Mouse (Mus musculus) neural tube, embryonic 13.5 days (tissue): Measurements from ENCODE around the gene Hdac7. TPM values are rescaled to one million over a fixed set of nuclear protein-coding genes. Genes with fewer than 3 reads are reported as not detected.

ENCODE experiments used
- ATAC-seq: fragments of 200-750 bp; cut with Nextera tagmentation; 2 replicates; pipeline ENCODE4 v1.8.0; 2017; ENCODE audit warnings: low read depth, mild to moderate bottlenecking, moderate TSS enrichment, moderate library complexity
- H3K27ac ChIP-seq: fragments of 300-500 bp; sonication (generic); replicated peaks from 2 replicates; pipeline ENCODE4 v1.5.1; 2015; ENCODE audit warnings: moderate library complexity, mild to moderate bottlenecking, inconsistent platforms
- H3K27me3 ChIP-seq: fragments of 300-500 bp; sonication (generic); 2 replicates; pipeline ENCODE4 v1.6.1; 2015; ENCODE audit warnings: mild to moderate bottlenecking, inconsistent platforms
- H3K36me3 ChIP-seq: fragments of 300-500 bp; sonication (generic); 2 replicates; pipeline ENCODE4 v1.6.1; 2015; ENCODE audit warnings: mild to moderate bottlenecking, inconsistent platforms
- H3K4me1 ChIP-seq: fragments of 300-500 bp; sonication (generic); replicated peaks from 2 replicates; pipeline ENCODE4 v1.6.1; 2015; ENCODE audit warnings: inconsistent platforms
- H3K4me2 ChIP-seq: fragments of 300-500 bp; sonication (generic); 2 replicates; pipeline ENCODE4 v1.6.1; 2015; ENCODE audit warnings: inconsistent platforms, mild to moderate bottlenecking, moderate library complexity
- H3K4me3 ChIP-seq: fragments of 300-500 bp; sonication (generic); 2 replicates; pipeline ENCODE4 v1.5.1; 2015; ENCODE audit warnings: mild to moderate bottlenecking, inconsistent platforms
- H3K9ac ChIP-seq: fragments of 300-500 bp; sonication (generic); 2 replicates; pipeline ENCODE4 v1.6.1; 2015; ENCODE audit warnings: moderate library complexity, mild to moderate bottlenecking, inconsistent platforms
- H3K9me3 ChIP-seq: fragments of 300-500 bp; sonication (generic); 2 replicates; pipeline ENCODE4 v1.6.1; 2016; ENCODE audit warnings: inconsistent platforms
- WGBS: fragments of 180-500 bp; shearing (Covaris S2); methylation state at CpG from one replicate; pipeline ENCODE4 v1.1.7; 2015; 5-methylcytosine and 5-hydroxymethylcytosine counted together
- polyA plus RNA-seq: library from polyadenylated mRNA; unstranded; fragments of >200 nt; fragmentation: Nextera tagmentation; extraction: Ambion mirVana; gene quantifications from 2 replicates; pipeline ENCODE4 v1.2.1, GENCODE M21; 2015

Hdac7 gene
- polyA plus RNA-seq, 1 experiment from 2014 or later = 24.9 TPM

DNA sequence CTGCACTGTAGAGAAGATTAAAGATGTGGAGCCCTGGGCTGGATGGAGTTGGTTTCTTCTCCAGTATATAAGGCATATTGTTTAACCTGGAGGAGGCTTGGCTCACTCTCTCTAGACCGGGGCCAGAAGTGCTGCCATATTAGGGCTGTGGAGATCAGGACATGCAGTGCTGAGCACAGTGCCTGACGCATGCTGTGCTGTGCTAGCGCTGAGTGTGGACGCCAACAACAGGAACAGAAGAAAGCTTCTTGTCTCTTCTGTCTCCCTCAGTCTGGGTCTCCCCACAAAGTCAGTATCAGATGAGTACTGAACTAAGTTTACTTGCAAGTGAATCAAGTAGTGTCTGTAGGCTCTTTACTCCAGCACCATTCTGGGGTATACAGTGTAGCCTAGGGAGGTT, 4.8 kb downstream of the Hdac7 start:
- ATAC-seq = no peak
- H3K36me3 ChIP-seq = no peaks in the 10 kb centered on the region
- WGBS = 77% methylated on average over 4 of the region's 4 CpGs
- H3K9me3 ChIP-seq = no peaks in the 10 kb centered on the region
- no peak overlapping the region for H3K9ac ChIP-seq
- H3K27me3 ChIP-seq = no peaks in the 10 kb centered on the region
- H3K4me1 ChIP-seq = peaks cover 18% of the 10 kb centered on the region
- H3K4me3 ChIP-seq = no peak overlapping the region
- H3K27ac ChIP-seq = peak overlapping the region; percentile 19; the same call in 1 of the 2 replicates
- no peak overlapping the region for H3K4me2 ChIP-seq

DNA sequence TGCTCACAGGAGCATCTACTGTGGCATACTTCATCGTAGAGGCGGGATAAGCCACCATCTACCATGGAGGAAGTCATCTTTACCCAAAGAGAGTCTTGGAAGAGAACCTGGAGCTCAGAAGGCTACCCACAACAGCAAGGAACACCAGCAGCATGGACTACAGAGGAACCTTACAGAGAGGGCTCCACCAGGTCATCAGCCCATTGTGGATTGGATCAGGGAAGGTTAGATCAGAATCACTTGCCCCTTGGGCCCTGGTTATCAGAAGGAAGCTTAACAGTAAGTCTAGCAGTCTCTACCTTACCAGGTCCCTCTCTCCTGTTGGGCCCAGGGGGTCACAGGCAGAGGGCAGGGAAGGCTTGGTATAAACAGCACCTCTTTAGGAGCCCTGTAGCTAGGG, 5.3 kb downstream of the Hdac7 start:
- 89% methylated on average over 2 of the region's 2 CpGs for WGBS
- ATAC-seq = no peak
- H3K4me3 ChIP-seq = no peak overlapping the region
- H3K9me3 ChIP-seq = no peaks in the 10 kb centered on the region
- no peak overlapping the region for H3K27ac ChIP-seq
- no peak overlapping the region for H3K4me2 ChIP-seq
- no peak overlapping the region for H3K9ac ChIP-seq
- peaks cover 18% of the 10 kb centered on the region for H3K4me1 ChIP-seq
- H3K36me3 ChIP-seq = no peaks in the 10 kb centered on the region
- no peaks in the 10 kb centered on the region for H3K27me3 ChIP-seq

DNA sequence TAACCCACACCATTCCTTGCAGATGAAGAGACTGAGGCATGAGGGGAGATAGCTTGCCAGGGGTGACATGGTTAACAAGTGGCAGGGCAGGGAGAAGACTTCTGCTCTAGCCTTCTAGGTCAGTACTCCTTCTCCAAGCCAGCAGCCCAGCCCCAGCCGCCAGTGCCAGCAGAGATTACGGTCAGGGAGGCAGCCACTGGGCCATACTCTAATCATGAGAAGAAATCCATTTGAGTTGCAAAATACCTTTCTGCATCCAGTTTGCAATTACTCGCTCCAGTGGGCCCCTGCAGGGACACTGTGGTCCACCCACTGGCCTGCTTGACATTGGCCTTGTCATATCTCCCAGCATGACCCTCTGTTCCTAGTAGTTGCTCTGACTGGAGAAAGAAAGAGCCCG, 5.9 kb downstream of the Hdac7 start:
- Histone ChIP-seq H3K9ac (no peak overlapping the region), H3K4me1 (peaks cover 19% of the 10 kb centered on the region), H3K36me3 (no peaks in the 10 kb centered on the region), H3K4me3 (no peak overlapping the region), H3K27ac (no peak overlapping the region), H3K27me3 (no peaks in the 10 kb centered on the region), H3K9me3 (no peaks in the 10 kb centered on the region), H3K4me2 (no peak overlapping the region)
- 77% methylated on average over 4 of the region's 4 CpGs for WGBS
- ATAC-seq = no peak

DNA sequence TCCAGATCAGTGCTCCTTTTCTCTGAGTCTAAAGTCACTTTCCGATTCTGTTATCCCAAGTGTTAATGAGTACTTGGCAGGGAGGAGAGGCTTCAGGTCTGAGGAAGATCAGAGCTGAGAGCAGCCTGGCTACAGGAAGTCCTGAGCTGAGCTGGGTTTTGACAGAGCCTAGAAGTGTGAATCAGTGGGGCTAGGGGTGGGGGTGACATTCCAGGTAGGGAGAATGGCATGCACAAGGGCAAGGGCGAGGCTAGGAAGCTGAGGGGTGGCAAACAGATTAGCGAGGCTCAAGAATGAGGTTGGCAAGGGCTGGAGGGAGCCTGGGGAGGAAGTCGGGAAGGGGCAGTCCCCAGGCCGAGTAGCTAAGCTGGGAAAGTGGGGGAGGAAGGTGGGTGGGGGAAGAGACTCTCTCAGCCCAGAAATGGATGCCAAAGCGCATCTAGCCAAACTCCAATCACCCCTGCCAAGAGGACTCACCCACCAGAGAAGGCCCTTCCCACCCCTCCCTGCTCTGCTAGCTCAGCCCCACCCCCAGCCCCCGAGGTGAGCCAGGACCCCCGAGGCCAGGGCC, 6.7 kb downstream of the Hdac7 start:
- H3K9ac ChIP-seq = no peak overlapping the region
- no peak overlapping the region for H3K27ac ChIP-seq
- 24% methylated on average over 8 of the region's 8 CpGs for WGBS
- H3K27me3 ChIP-seq = no peaks in the 10 kb centered on the region; the same call in 1 of the 2 replicates
- no peaks in the 10 kb centered on the region for H3K36me3 ChIP-seq
- no peak overlapping the region for H3K4me3 ChIP-seq
- no peaks in the 10 kb centered on the region for H3K9me3 ChIP-seq
- no peak for ATAC-seq
- H3K4me2 ChIP-seq = no peak overlapping the region
- H3K4me1 ChIP-seq = peaks cover 26% of the 10 kb centered on the region

DNA sequence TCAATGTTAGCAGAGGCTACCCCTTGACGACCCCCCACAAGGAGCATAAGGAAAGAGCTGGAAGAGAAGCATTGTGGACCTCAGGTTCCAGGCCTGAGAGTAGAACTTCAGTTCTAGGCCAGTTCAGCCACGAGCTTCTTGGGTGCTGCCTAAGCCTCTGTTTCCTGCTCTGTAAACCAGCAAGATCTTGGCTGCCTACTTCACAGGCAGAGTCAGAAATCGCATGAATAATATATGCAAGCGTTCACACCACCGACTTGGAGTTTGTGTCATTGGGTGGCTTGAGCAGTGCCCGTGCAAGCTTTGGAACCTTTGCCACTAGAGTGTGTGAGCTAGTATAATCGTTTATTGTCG, 7.4 kb downstream of the Hdac7 start:
- no peak for ATAC-seq
- WGBS = 75% methylated on average over 8 of the region's 8 CpGs

DNA sequence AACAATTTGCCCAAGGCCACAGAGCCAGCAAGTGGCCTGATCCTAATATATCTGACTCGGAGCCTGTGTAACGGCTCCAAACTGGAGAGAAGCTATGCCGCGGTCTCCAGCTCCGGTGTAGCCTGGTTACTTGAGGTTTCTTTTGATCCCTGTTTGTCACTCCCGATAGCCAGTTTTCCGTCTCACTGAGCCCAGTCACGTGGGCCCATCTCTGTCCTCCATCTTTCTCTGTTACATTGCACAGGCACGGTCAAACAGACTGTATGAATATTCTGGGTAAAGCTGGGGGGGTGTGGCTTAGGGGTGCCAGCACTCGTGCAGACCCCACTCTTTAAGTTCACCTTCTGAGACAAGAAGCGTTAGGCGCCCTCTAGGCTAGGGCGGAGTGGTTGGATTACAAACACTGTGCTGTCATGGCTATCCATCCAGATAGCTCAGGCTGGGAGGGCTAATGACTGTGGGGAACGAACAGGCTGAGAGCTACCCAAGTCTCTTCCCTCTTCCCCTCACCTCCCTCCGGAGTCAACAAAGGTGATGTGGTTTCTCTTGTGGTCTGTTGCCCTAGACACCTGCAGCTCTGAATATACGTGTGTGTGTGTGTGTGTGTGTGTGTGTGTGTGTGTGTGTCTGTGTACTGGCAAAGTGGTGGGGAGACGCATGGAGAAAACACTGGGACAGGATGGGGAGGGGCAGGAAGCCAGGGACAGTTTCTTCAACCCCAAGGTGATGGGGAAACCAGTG, 8.0 kb downstream of the Hdac7 start:
- 59% methylated on average over 17 of the region's 17 CpGs for WGBS
- ATAC-seq = no peak
- H3K27ac ChIP-seq = no peak overlapping the region
- no peak overlapping the region for H3K4me3 ChIP-seq
- no peak overlapping the region for H3K4me2 ChIP-seq
- H3K9ac ChIP-seq = no peak overlapping the region
- H3K27me3 ChIP-seq = no peaks in the 10 kb centered on the region; the same call in 1 of the 2 replicates
- peaks cover 36% of the 10 kb centered on the region for H3K4me1 ChIP-seq
- H3K36me3 ChIP-seq = no peaks in the 10 kb centered on the region
- H3K9me3 ChIP-seq = no peaks in the 10 kb centered on the region

More for the DNA sequence above, 7.4 kb downstream of the Hdac7 start:
- no peaks in the 10 kb centered on the region for H3K9me3 ChIP-seq
- H3K27ac ChIP-seq = no peak overlapping the region
- no peak overlapping the region for H3K4me3 ChIP-seq
- no peak overlapping the region for H3K4me2 ChIP-seq
- H3K4me1 ChIP-seq = peaks cover 33% of the 10 kb centered on the region
- H3K27me3 ChIP-seq = no peaks in the 10 kb centered on the region; the same call in 1 of the 2 replicates
- no peak overlapping the region for H3K9ac ChIP-seq
- H3K36me3 ChIP-seq = no peaks in the 10 kb centered on the region

DNA sequence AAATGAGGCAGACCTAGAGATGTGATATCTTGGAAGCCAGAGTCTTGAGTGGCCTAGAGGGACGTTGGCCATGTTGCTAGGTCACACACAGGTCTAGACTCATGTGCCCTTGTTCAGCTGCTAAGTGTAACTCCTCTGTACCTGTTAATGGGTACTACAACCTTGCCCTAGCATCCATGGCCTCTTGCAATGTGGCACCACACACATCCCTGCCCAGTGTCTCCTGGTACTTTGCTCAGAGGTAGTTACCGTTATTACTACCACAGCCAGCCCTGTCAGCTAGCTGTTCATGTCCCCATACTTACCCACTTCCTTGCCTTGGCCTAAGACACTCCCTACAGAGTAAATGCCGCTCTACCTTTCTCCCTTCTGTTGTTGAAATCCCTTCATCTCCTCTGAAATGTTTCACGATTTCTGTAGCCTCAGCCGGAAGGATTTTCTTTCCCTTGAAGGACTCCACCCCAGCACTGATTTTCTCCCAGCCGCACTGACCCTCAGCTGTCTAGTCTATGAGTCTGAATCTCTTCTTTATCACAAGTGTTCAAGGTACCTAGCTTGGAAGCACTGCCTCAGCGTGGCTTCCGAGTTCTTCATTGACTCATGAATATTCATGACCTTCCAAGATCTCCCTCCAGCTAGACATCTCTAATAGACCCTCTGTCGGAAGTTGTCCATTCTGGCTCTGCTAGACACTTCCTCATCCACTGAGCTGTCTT, 11.4 kb downstream of the Hdac7 start:
- no peaks in the 10 kb centered on the region; the same call in 1 of the 2 replicates for H3K27me3 ChIP-seq
- ATAC-seq = no peak
- H3K4me3 ChIP-seq = no peak overlapping the region
- H3K9me3 ChIP-seq = no peaks in the 10 kb centered on the region
- 54% methylated on average over 9 of the region's 9 CpGs for WGBS
- peaks cover 53% of the 10 kb centered on the region for H3K4me1 ChIP-seq
- H3K36me3 ChIP-seq = no peaks in the 10 kb centered on the region
- no peak overlapping the region for H3K9ac ChIP-seq
- peak overlapping the region; percentile 93; the same call in 1 of the 2 replicates for H3K27ac ChIP-seq
- H3K4me2 ChIP-seq = no peak overlapping the region

DNA sequence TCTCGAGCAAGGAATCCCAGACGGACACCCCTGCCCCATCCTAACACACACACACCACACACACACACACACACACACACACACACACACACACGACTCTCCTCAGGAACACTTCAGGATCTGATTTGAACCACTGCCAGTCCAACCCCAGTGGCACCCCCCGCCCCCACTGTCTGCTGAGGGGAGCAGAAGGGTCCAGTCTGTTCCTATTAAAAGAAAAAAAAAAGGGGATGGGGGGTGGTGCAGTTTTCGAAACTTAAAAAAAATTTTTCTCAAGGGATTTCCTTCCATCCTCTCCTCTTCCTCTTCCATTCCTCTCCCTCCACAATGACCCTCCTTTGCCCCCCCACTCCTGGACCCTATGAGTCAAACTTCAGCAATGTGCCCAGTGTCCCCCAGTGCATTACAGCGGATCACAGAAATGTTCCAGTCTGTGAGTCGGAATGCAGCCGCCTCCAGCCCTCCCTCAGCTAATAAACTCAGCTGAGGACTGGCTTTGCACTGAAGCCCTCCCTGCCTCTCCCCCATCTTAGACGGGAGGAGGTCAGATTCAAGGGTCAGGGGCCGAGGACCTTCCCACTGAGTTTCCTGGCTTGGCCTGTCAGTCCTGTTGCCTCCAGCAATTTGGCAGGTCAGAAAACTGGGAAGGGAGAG, 12.2 kb downstream of the Hdac7 start:
- 12% methylated on average over 10 of the region's 10 CpGs for WGBS
- Histone ChIP-seq H3K9me3 (no peaks in the 10 kb centered on the region), H3K4me1 (peaks cover 52% of the 10 kb centered on the region), H3K4me3 (peak overlapping the region; percentile 83), H3K27me3 (no peaks in the 10 kb centered on the region; the same call in 1 of the 2 replicates), H3K27ac (peak overlapping the region; percentile 93), H3K9ac (peak overlapping the region; percentile 100), H3K36me3 (no peaks in the 10 kb centered on the region), H3K4me2 (peak overlapping the region; percentile 73)
- no peak; the same call in 1 of the 2 replicates for ATAC-seq

DNA sequence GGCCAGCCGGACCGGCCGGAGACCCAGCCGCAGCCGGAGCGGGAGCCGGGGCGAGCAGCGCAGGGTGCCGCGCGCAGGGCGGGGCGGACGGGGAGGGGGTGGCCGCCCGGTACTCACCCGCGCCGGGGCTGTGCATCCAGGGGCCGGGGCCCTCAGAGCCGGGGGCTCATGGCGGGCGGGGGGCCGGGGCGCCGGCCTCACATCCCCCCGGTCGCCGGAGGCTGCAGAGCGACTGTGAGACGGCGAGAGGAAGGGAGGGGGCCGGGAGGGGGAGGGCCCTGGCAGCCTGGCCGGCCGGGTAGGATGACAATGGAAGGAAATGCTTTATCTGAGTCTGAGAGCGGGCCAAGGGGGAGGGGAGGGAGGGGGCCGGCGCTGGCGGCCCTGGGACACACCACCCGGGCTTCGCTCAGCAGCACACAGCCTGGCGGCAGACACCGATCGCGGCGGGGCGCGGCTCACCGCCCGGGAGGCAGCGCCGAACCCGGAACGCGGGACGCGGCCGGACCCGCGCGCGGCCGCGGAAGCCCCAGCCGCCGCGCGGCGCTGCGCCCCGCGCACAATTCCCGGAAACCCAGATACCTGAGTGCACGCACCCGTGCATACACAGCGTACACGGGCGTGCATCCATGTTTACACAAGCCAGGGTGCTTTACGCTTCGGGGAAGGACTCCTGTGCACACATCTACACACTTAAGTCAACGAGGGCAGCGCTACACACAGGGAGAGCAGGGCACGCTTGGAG, 12.9 kb downstream of the Hdac7 start:
- peak overlapping the region; percentile 100 for H3K9ac ChIP-seq
- peaks cover 59% of the 10 kb centered on the region for H3K4me1 ChIP-seq
- no peaks in the 10 kb centered on the region for H3K36me3 ChIP-seq
- H3K27ac ChIP-seq = peak overlapping the region; percentile 93
- under 1% methylated on average over 75 of the region's 84 CpGs for WGBS
- no peaks in the 10 kb centered on the region; the same call in 1 of the 2 replicates for H3K27me3 ChIP-seq
- peak; percentile 86 for ATAC-seq
- H3K4me3 ChIP-seq = peak overlapping the region; percentile 83
- peak overlapping the region; percentile 73 for H3K4me2 ChIP-seq
- H3K9me3 ChIP-seq = no peaks in the 10 kb centered on the region

DNA sequence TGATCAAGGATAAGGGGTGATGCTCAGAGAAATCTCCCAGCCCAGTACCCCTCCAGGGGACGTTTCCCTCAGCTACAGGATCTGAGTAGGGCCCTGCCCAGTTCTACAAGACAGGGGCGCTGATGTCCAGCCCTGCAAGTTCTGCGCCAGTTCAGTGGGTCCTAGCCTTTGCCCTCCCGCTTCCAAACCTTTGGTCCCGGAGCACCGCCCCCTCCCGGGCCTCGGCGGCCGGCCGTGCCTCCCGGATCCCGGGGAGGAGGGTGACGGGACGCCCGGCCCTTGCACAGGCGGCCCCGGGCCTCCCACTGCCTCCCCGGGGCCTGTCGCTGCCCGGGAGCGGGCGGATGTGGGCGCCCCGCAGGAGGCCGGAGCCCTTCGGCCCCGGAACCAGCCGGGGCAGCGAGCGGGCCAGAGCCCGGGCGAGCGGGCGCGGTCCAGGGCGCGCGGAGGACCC, 13.5 kb downstream of the Hdac7 start:
- H3K9ac ChIP-seq = peak overlapping the region; percentile 100
- no peaks in the 10 kb centered on the region for H3K36me3 ChIP-seq
- H3K4me1 ChIP-seq = peaks cover 65% of the 10 kb centered on the region
- H3K4me2 ChIP-seq = peak overlapping the region; percentile 73
- peak overlapping the region; percentile 93 for H3K27ac ChIP-seq
- no peaks in the 10 kb centered on the region; the same call in 1 of the 2 replicates for H3K27me3 ChIP-seq
- peak; percentile 29; the same call in 1 of the 2 replicates for ATAC-seq
- WGBS = under 1% methylated on average over 35 of the region's 39 CpGs
- H3K9me3 ChIP-seq = no peaks in the 10 kb centered on the region
- peak overlapping the region; percentile 83 for H3K4me3 ChIP-seq

DNA sequence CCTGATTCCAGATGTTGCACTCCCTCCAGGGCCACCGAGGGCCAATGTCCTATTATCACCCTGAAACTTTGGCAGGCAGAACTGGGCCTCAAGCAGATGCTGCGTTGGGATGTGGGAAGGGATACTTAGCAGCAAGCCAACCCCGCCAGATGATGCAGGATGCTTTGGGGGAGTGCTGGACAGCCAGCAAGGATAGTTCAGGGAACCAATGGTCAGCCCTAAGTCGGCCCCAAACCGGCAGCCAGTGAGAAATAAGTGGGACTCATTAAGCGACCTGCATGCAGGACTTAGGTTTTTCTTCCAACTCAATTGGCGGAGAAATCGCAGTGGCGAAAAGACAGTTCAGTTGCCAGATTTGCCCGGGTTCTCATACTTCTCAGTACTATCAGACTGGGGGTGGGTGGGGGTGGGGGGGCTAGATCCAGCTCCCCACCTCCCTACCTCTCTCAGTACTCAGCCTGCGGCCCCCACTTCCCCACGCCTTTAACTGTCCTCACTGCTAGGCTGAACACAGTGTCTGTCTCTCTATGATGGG, 14.0 kb downstream of the Hdac7 start:
- Histone ChIP-seq H3K4me2 (peak overlapping the region; percentile 73), H3K9ac (peak overlapping the region; percentile 100), H3K36me3 (no peaks in the 10 kb centered on the region), H3K27me3 (no peaks in the 10 kb centered on the region; the same call in 1 of the 2 replicates), H3K4me3 (peak overlapping the region; percentile 83), H3K9me3 (no peaks in the 10 kb centered on the region), H3K4me1 (peaks cover 70% of the 10 kb centered on the region), H3K27ac (peak overlapping the region; percentile 93)
- 13% methylated on average over 12 of the region's 12 CpGs for whole genome bisulfite sequencing
- no peak for ATAC-seq
